ENCODE assay signal across 14 mouse cellular contexts in the genomic region with DNA sequence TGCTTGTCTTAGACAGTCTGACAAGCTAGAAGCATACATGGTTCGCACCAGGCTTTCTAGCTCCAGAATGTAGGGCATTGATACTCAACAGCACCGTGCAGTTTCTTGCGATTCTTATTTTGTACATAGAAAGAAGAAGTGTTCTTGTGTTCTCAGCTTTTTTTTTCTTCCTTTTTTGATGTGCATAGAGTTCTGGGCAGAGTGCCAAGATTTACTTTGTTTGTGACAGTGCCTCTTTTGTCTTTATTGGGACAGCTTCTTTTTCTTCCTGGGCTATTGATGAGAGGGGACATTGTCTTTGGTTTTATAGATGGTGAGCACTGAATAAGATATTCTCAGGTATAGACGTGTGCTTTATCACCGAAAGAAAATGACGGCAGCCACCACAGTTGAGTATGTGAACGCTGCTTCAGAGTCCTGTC.
DNase-seq lines count a peak whose midpoint lies in the region; ATAC-seq and TF ChIP-seq lines count a peak whose summit lies in the region.
"Had no signal": no experiment of that assay in that cellular context is flagged by ENCODE, and none has a peak within 500 bp of the region (broad histone marks: within the 10 kb centered on the region; RNA-seq: fewer than 3 reads in every experiment).

No protein-coding gene starts in this region.

- TF ChIP-seq CTCF in kidney, postnatal 0 days (IDR thresholded peaks at IDR 0.05; ENCODE audit: low read depth) = no peak
- no peak for TF ChIP-seq CTCF in brain, embryonic 14.5 days (IDR thresholded peaks at IDR 0.05; ENCODE audit: borderline replicate concordance, extremely low read depth, insufficient read depth, insufficient read length)

- H3K36me3 ChIP-seq in kidney, postnatal 0 days (ENCODE audit: insufficient read depth, low read length) = no peaks in the 10 kb centered on the region
- no peaks in the 10 kb centered on the region for H3K36me3 ChIP-seq in liver, embryonic 12.5 days
- H3K36me3 ChIP-seq: limb, embryonic 15.5 days had no signal

- no peaks in the 10 kb centered on the region for H3K27me3 ChIP-seq in kidney, postnatal 0 days (ENCODE audit: insufficient read depth, low read length)
- H3K27me3 ChIP-seq in liver, embryonic 12.5 days (replicated peaks) = no peaks in the 10 kb centered on the region
- H3K27me3 ChIP-seq: limb, embryonic 15.5 days had no signal

- H3K4me3 ChIP-seq in kidney, postnatal 0 days (replicated peaks; ENCODE audit: low read depth, low read length) = no peak overlapping the region
- H3K4me3 ChIP-seq in liver, embryonic 12.5 days = no peak overlapping the region
- H3K4me3 ChIP-seq: limb, embryonic 15.5 days had no signal

- peak; percentile 15 for DNase-seq in kidney, postnatal 0 days (ENCODE audit: low spot score)
- no peak for DNase-seq in kidney, postnatal 4 days
- peak; percentile 36 for DNase-seq in A20 (ENCODE audit: low read depth, low spot score)
- DNase-seq in brain, embryonic 14.5 days (ENCODE audit: low read depth) = peak; percentile 83
- peak; percentile 42 for DNase-seq in mesoderm, embryonic 11.5 days (ENCODE audit: low read depth, low spot score)
- DNase-seq in liver = no peak
- DNase-seq in adrenal gland, adult 8-10 months = no peak
- DNase-seq: heart, adult 18-20 months; heart, postnatal 36 days; kidney, adult 9 months; layer of hippocampus, adult 9-11 months; lung, postnatal 4 days had no signal

- H3K9ac ChIP-seq in kidney, postnatal 0 days (ENCODE audit: low read depth, low read length) = no peak overlapping the region
- no peak overlapping the region for H3K9ac ChIP-seq in liver, embryonic 12.5 days
- H3K9ac ChIP-seq: limb, embryonic 15.5 days had no signal

- H3K27ac ChIP-seq in kidney, postnatal 0 days = no peak overlapping the region
- H3K27ac ChIP-seq in liver, embryonic 12.5 days = no peak overlapping the region
- H3K27ac ChIP-seq: limb, embryonic 15.5 days had no signal

- no peaks in the 10 kb centered on the region for H3K9me3 ChIP-seq in kidney, postnatal 0 days (replicated peaks; ENCODE audit: low read length)
- no peaks in the 10 kb centered on the region for H3K9me3 ChIP-seq in liver, embryonic 12.5 days (replicated peaks)
- H3K9me3 ChIP-seq: limb, embryonic 15.5 days had no signal

- TF ChIP-seq POLR2A in brain, embryonic 14.5 days (IDR thresholded peaks at IDR 0.05; ENCODE audit: borderline replicate concordance, extremely low read depth, insufficient read depth, insufficient read length, poor library complexity, severe bottlenecking) = no peak

- no peaks in the 10 kb centered on the region for H3K4me1 ChIP-seq in kidney, postnatal 0 days (replicated peaks; ENCODE audit: insufficient read depth, low read length)
- H3K4me1 ChIP-seq in liver, embryonic 12.5 days = no peaks in the 10 kb centered on the region
- H3K4me1 ChIP-seq: limb, embryonic 15.5 days had no signal

- whole genome bisulfite sequencing in kidney, postnatal 0 days = 79% methylated on average over 7 of the region's 7 CpGs
- WGBS in liver, embryonic 12.5 days (ENCODE audit: insufficient replicate concordance) = 78% methylated on average over 7 of the region's 7 CpGs

- no peak overlapping the region for H3K4me2 ChIP-seq in kidney, postnatal 0 days (ENCODE audit: low read length)
- no peak overlapping the region for H3K4me2 ChIP-seq in liver, embryonic 12.5 days
- H3K4me2 ChIP-seq: limb, embryonic 15.5 days had no signal

- ATAC-seq in kidney, postnatal 0 days (replicated peaks; ENCODE audit: low FRiP score, low read depth) = no peak
- no peak for ATAC-seq in liver, embryonic 12.5 days

Comparison
In these comparisons a context has a peak if more than half of its experiments do, and no peak if none do; other contexts are left out.
1. DNase-seq: peak in kidney, postnatal 0 days (single experiment), A20 (single experiment), brain, embryonic 14.5 days (single experiment) and mesoderm, embryonic 11.5 days (single experiment); none in kidney, postnatal 4 days (0 of 2), liver (single experiment) and adrenal gland, adult 8-10 months (single experiment).